Mouse (Mus musculus) brain, embryonic 14.5 days (tissue): ENCODE results near the gene Nol11. TPM values are rescaled to one million over a fixed set of nuclear protein-coding genes. Genes with fewer than 3 reads are reported as not detected.
"Not testable (repeated sequence)": the region's sequence is repeated elsewhere in the genome, so short reads cannot be mapped to it uniquely, and the experiment has no call there.

ENCODE experiments used
- DNase-seq: peaks from one replicate; pipeline ENCODE4 v3.0.0-alpha.2; 2011; ENCODE audit warnings: low read depth
- CTCF ChIP-seq: fragments of 200-500 bp; IDR thresholded peaks from 2 replicates; pipeline ENCODE4 v1.5.1; 2012; ENCODE audit warnings: inconsistent platforms, mild to moderate bottlenecking, moderate library complexity, borderline replicate concordance; ENCODE audit not compliant: insufficient read depth, insufficient read length; ENCODE audit errors: extremely low read depth
- POLR2A ChIP-seq: fragments of 200-500 bp; IDR thresholded peaks from 2 replicates; pipeline ENCODE4 v1.6.1; 2012; ENCODE audit warnings: mild to moderate bottlenecking, inconsistent platforms, borderline replicate concordance; ENCODE audit not compliant: poor library complexity, insufficient read depth, insufficient read length, severe bottlenecking; ENCODE audit errors: extremely low read depth
- polyA plus RNA-seq: library from polyadenylated mRNA; depleted of rRNA; stranded (reverse); fragments of >200 nt; gene quantifications from 2 replicates; pipeline ENCODE4 v1.2.3, GENCODE M21; 2012; rRNA removed

Gene Nol11
- polyA plus RNA-seq, 1 experiment: 34.4 TPM

GRCm38 (mm10) chr11:107130221-107130788 lies 58.9 kb downstream of the Nol11 start:
- TF ChIP-seq POLR2A (no peak), CTCF (no peak)
- DNase-seq: peak; percentile 61

- TF ChIP-seq POLR2A: no peak
- TF ChIP-seq CTCF: no peak
Observed at GRCm38 (mm10) chr11:107129641-107130040, 59.5 kb downstream of the Nol11 start.

GRCm38 (mm10) chr11:107126716-107127115 lies 62.5 kb downstream of the Nol11 start:
- not testable (repeated sequence) for DNase-seq

More at GRCm38 (mm10) chr11:107129641-107130040, 59.5 kb downstream of the Nol11 start:
- DNase-seq: no peak

- no peak for DNase-seq
- no peak for TF ChIP-seq CTCF
- TF ChIP-seq POLR2A: no peak
Observed at GRCm38 (mm10) chr11:107125011-107125410, 64.2 kb downstream of the Nol11 start.

- no peak for TF ChIP-seq POLR2A
- peak; percentile 18 for DNase-seq
Observed at GRCm38 (mm10) chr11:107124327-107124731, 64.9 kb downstream of the Nol11 start.

GRCm38 (mm10) chr11:107117789-107118188 lies 71.4 kb downstream of the Nol11 start:
- DNase-seq: no peak
- TF ChIP-seq CTCF: no peak
- TF ChIP-seq POLR2A: no peak

Other genes starting within 250 kb of the Nol11 start
- gene Kpna2, start 189.8 kb downstream of the Nol11 start, polyA plus RNA-seq: 125 and 197 TPM in 2 replicates
- gene 1810010H24Rik, start 163.7 kb downstream of the Nol11 start, polyA plus RNA-seq: 4.4 and 5.3 TPM in 2 replicates
- gene Bptf, start 57.3 kb downstream of the Nol11 start, polyA plus RNA-seq: 43.3 and 77.1 TPM in 2 replicates